Mouse (Mus musculus) liver, embryonic 15.5 days (tissue): ENCODE measurements around the gene F13a1. TPM values are rescaled to one million over a fixed set of nuclear protein-coding genes. Genes with fewer than 3 reads are reported as not detected.

ENCODE experiments used
- ATAC-seq: fragments of 200-750 bp; cut with Nextera tagmentation; 2 replicates; pipeline ENCODE4 v1.8.0; 2017; ENCODE audit warnings: moderate number of reproducible peaks, mild to moderate bottlenecking, moderate library complexity; ENCODE audit not compliant: insufficient read depth
- H3K27ac ChIP-seq: fragments of 300-500 bp; sonication (generic); replicated peaks from 2 replicates; pipeline ENCODE4 v1.5.1; 2015; ENCODE audit warnings: mild to moderate bottlenecking, inconsistent platforms
- H3K27me3 ChIP-seq: fragments of 300-500 bp; sonication (generic); 2 replicates; pipeline ENCODE4 v1.6.1; 2015; ENCODE audit warnings: mild to moderate bottlenecking, inconsistent platforms
- H3K36me3 ChIP-seq: fragments of 300-500 bp; sonication (generic); replicated peaks from 2 replicates; pipeline ENCODE4 v1.6.1; 2015; ENCODE audit warnings: moderate library complexity, mild to moderate bottlenecking, inconsistent platforms
- H3K4me1 ChIP-seq: fragments of 300-500 bp; sonication (generic); replicated peaks from 2 replicates; pipeline ENCODE4 v1.6.1; 2015; ENCODE audit warnings: inconsistent platforms
- H3K4me2 ChIP-seq: fragments of 300-500 bp; sonication (generic); 2 replicates; pipeline ENCODE4 v1.6.1; 2015; ENCODE audit warnings: moderate library complexity, mild to moderate bottlenecking, inconsistent platforms
- H3K4me3 ChIP-seq: fragments of 300-500 bp; sonication (generic); replicated peaks from 2 replicates; pipeline ENCODE4 v1.5.1; 2015; ENCODE audit warnings: mild to moderate bottlenecking, inconsistent platforms
- H3K9ac ChIP-seq: fragments of 300-500 bp; sonication (generic); 2 replicates; pipeline ENCODE4 v1.6.1; 2015; ENCODE audit warnings: moderate library complexity, mild to moderate bottlenecking, inconsistent platforms
- H3K9me3 ChIP-seq: fragments of 300-500 bp; sonication (generic); replicated peaks from 2 replicates; pipeline ENCODE4 v1.6.1; 2016; ENCODE audit warnings: inconsistent platforms
- WGBS: fragments of 180-500 bp; shearing (Covaris S2); methylation state at CpG from one replicate; pipeline ENCODE4 v1.1.7; 2015; ENCODE audit warnings: mixed read lengths; ENCODE audit not compliant: insufficient replicate concordance; 5-methylcytosine and 5-hydroxymethylcytosine counted together
- polyA plus RNA-seq: library from polyadenylated mRNA; unstranded; fragments of >200 nt; fragmentation: Nextera tagmentation; extraction: Ambion mirVana; gene quantifications from 2 replicates; pipeline ENCODE4 v1.2.1, GENCODE M21; 2015

The F13a1 gene
- polyA plus RNA-seq, 1 experiment from 2014 or later: 17.2 TPM

- Histone ChIP-seq H3K9me3 (no peaks in the 10 kb centered on the region), H3K36me3 (no peaks in the 10 kb centered on the region), H3K27me3 (no peaks in the 10 kb centered on the region), H3K4me2 (no peak overlapping the region), H3K4me1 (no peaks in the 10 kb centered on the region), H3K4me3 (no peak overlapping the region), H3K9ac (no peak overlapping the region), H3K27ac (no peak overlapping the region)
- no peak for ATAC-seq
- WGBS: 58% methylated on average over 3 of the region's 3 CpGs
Observed at GRCm38 (mm10) chr13:36839111-36839510, 210.9 kb downstream of the F13a1 start.
